Mouse (Mus musculus): ENCODE data around the gene Gm45337.

DNA sequence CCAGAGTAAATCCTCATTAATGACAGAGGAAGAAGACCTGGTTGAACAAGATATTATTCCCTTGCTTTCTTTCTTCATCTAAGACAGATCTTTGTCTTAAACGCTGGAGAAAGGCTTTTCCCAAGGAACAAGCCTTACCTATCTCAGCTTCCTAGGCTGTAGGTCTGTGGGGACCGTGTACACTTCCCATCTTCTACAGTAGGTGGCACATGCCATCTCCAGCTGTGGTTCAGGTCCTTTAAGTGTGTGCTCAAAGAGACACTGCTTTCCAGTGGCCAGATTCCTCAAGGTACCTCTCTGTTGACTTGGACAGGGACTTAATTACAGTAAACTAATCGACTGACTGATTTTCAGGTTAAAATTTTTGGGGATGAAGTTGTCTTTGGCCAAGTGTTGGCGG, 15.6 kb downstream of the Gm45337 start:
- no peak for TF ChIP-seq EP300 (IDR thresholded peaks at IDR 0.05; ENCODE audit: low read depth)
- no peak; the same call in 1 of the 2 replicates for TF ChIP-seq CTCF (IDR thresholded peaks at IDR 0.05; ENCODE audit: low read depth)

All from heart, postnatal 0 days (tissue).